Mouse (Mus musculus) erythroblast, embryonic 14.5 days (primary cell): ENCODE data around the gene Ccdc28a. TPM values are rescaled to one million over a fixed set of nuclear protein-coding genes. Genes with fewer than 3 reads are reported as not detected.

Source experiments
- H3K27me3 ChIP-seq: 2 replicates; pipeline ENCODE4 v1.6.1; 2012; ENCODE audit warnings: inconsistent platforms; ENCODE audit not compliant: control insufficient read depth
- H3K36me3 ChIP-seq: 2 replicates; pipeline ENCODE4 v1.6.1; 2012; ENCODE audit warnings: mild to moderate bottlenecking, inconsistent platforms; ENCODE audit not compliant: control insufficient read depth
- H3K4me1 ChIP-seq: 2 replicates; pipeline ENCODE4 v1.6.1; 2012; ENCODE audit warnings: inconsistent platforms; ENCODE audit not compliant: control insufficient read depth
- H3K4me3 ChIP-seq: replicated peaks from 2 replicates; pipeline ENCODE3; 2012; ENCODE audit warnings: moderate library complexity, mild to moderate bottlenecking, inconsistent platforms
- H3K9me3 ChIP-seq: 2 replicates; pipeline ENCODE4 v1.6.1; 2012; ENCODE audit warnings: low read length, inconsistent platforms, mixed read lengths; ENCODE audit not compliant: control insufficient read depth
- GATA1 ChIP-seq: IDR thresholded peaks from 2 replicates; pipeline ENCODE4 v1.6.1; 2012; ENCODE audit warnings: low read length, inconsistent platforms, mixed read lengths
- TAL1 ChIP-seq: IDR thresholded peaks from 3 replicates; pipeline ENCODE4 v1.6.1; 2012; ENCODE audit warnings: low read length, inconsistent platforms, mixed read lengths
- polyA plus RNA-seq: library from polyadenylated mRNA; stranded (reverse); fragments of >175 nt; gene quantifications from 2 replicates; pipeline ENCODE4 v1.2.3, GENCODE M21; 2012

Ccdc28a gene
- polyA plus RNA-seq, 1 experiment: 0.30 TPM

DNA sequence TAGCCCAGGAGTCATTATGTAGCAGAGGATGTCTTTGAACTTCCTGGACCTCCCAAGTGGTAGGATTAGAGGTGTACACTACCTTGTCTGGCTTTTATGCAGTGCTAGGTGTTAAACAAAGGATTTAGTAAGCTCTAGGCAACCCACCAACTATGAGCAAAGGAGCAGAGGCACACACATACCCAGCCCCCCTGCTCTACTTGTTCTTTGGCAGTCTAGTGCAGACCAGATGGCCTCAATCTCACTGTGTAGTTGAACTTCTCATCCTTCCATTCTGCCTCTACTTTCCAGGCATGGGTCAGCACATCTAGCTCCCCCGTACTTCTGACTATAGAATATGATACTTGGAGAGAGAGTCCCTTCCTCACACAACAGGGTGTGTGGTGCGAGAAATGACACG, 10.4 kb downstream of the Ccdc28a start:
- TF ChIP-seq GATA1 (no peak), TAL1 (no peak)
- H3K9me3 ChIP-seq: no peaks in the 10 kb centered on the region
- no peak overlapping the region for H3K4me3 ChIP-seq
- H3K36me3 ChIP-seq: peaks cover 4% of the 10 kb centered on the region; the same call in 1 of the 2 replicates
- H3K4me1 ChIP-seq: no peaks in the 10 kb centered on the region
- no peaks in the 10 kb centered on the region for H3K27me3 ChIP-seq

GRCm38 (mm10) chr10:18219351-18219750, 15.4 kb downstream of the Ccdc28a start:
- Histone ChIP-seq H3K27me3 (no peaks in the 10 kb centered on the region), H3K36me3 (no peaks in the 10 kb centered on the region; the same call in 1 of the 2 replicates), H3K4me1 (no peaks in the 10 kb centered on the region), H3K9me3 (no peaks in the 10 kb centered on the region), H3K4me3 (no peak overlapping the region)
- TF ChIP-seq TAL1: no peak
- TF ChIP-seq GATA1: no peak

DNA sequence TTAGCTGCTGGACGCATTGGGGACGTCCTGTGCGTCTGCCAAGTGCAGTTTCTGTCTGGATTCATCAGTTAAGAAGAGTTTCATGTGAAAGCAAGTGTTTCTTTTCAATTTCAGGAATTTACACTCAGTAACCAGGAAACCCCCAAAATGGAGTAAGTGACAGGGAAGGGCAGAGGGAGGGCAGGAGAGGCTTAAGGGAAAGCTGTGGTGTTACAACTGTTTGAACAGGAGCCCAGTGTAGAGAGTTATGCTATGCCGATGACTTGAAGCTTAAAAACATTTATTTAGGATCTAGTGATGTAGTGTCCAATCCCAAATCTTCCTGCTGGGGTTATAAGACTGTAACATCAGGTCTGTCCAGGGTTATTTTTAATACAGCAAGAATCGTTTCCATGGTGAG, 20.7 kb downstream of the Ccdc28a start:
- TF ChIP-seq TAL1 (no peak), GATA1 (no peak)
- H3K4me1 ChIP-seq: no peaks in the 10 kb centered on the region
- no peak overlapping the region for H3K4me3 ChIP-seq
- no peaks in the 10 kb centered on the region for H3K27me3 ChIP-seq
- H3K36me3 ChIP-seq: no peaks in the 10 kb centered on the region; the same call in 1 of the 2 replicates
- no peaks in the 10 kb centered on the region for H3K9me3 ChIP-seq

- H3K27me3 ChIP-seq: no peaks in the 10 kb centered on the region
- TF ChIP-seq GATA1 (no peak), TAL1 (no peak)
Measured at GRCm38 (mm10) chr10:18213373-18213772, 21.4 kb downstream of the Ccdc28a start.

DNA sequence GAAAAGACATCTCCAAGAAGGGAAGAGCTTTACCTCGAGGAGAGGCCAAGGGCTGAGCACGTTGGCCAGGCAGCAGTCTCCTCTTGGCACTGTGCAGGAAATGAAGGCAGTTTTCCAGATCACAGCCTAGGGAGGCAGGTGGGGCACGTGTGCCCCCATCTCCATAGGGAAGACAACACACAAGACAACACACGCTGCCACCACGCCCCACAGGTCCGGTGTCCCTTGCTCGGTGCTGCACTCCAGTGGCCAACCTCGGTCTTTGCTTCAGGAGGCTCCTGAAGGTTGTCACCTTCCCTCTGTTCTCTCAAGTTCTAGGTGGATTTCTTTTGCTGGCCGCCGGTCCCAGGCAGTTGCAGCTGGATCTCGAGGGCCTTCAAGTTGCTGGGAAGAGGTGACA, 24.1 kb downstream of the Ccdc28a start, which contains the start of gene Ect2l:
Gene Ect2l (minus strand): TSS at position 165 of the 400 bp plus-strand sequence.
- Histone ChIP-seq H3K36me3 (no peaks in the 10 kb centered on the region), H3K27me3 (no peaks in the 10 kb centered on the region), H3K9me3 (no peaks in the 10 kb centered on the region), H3K4me1 (no peaks in the 10 kb centered on the region), H3K4me3 (no peak within 1 kb of the TSS)
- TF ChIP-seq GATA1: no peak

More at GRCm38 (mm10) chr10:18213373-18213772, 21.4 kb downstream of the Ccdc28a start:
- Histone ChIP-seq H3K4me3 (no peak overlapping the region), H3K9me3 (no peaks in the 10 kb centered on the region), H3K4me1 (no peaks in the 10 kb centered on the region), H3K36me3 (no peaks in the 10 kb centered on the region; the same call in 1 of the 2 replicates)

DNA sequence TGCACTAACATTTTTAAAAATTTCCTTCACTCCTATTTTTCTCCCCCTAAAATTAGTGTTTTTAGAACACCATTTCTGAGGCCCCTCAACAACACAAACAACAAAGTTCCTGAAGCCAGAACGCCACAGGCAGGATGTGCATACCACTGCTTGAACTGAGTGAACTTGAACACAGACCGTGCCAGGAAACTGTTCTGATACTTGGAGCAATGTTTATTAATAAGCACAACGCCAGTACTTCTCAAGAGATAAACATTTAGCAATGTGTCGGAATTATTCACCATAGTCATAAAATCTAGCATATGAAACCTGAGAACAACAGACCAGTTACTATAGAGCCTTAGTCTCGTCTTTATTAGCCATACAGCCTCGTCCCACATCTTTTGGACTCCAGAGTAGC, 24.7 kb downstream of the Ccdc28a start:
- Histone ChIP-seq H3K27me3 (no peaks in the 10 kb centered on the region), H3K9me3 (no peaks in the 10 kb centered on the region), H3K36me3 (no peaks in the 10 kb centered on the region), H3K4me3 (no peak overlapping the region), H3K4me1 (no peaks in the 10 kb centered on the region)
- TF ChIP-seq GATA1: no peak
- TF ChIP-seq TAL1: no peak

- Histone ChIP-seq H3K9me3 (no peaks in the 10 kb centered on the region), H3K36me3 (no peaks in the 10 kb centered on the region), H3K4me3 (no peak overlapping the region), H3K4me1 (no peaks in the 10 kb centered on the region), H3K27me3 (no peaks in the 10 kb centered on the region)
- TF ChIP-seq GATA1 (no peak), TAL1 (no peak)
Measured at GRCm38 (mm10) chr10:18204067-18204466, 30.7 kb downstream of the Ccdc28a start.

GRCm38 (mm10) chr10:18202401-18202800, 32.4 kb downstream of the Ccdc28a start:
- Histone ChIP-seq H3K4me3 (no peak overlapping the region), H3K9me3 (no peaks in the 10 kb centered on the region), H3K4me1 (no peaks in the 10 kb centered on the region), H3K36me3 (no peaks in the 10 kb centered on the region), H3K27me3 (no peaks in the 10 kb centered on the region)
- no peak for TF ChIP-seq TAL1
- TF ChIP-seq GATA1: no peak

DNA sequence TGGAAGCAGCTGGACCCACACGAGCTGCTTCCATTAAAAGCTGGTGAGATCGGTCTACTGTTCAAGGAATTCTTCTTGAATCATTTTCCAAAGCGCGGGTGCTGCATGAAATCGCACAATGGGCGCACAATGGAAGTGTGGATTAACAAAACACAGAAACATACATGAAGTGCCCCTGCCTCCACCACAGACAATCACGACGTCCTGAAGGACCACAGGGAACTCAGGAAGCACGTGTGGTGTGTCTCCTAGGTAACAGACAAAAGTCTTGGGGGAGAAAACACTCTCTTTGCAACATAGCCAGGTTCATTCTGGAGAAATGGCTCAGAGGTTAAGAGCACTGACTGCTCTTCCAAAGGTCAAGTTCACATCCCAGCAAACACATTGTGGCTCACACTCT, 34.1 kb downstream of the Ccdc28a start:
- peaks cover 4% of the 10 kb centered on the region; the same call in 1 of the 2 replicates for H3K4me1 ChIP-seq
- no peaks in the 10 kb centered on the region for H3K9me3 ChIP-seq
- no peaks in the 10 kb centered on the region for H3K27me3 ChIP-seq
- H3K36me3 ChIP-seq: no peaks in the 10 kb centered on the region
- TF ChIP-seq TAL1: no peak
- TF ChIP-seq GATA1: no peak
- no peak overlapping the region for H3K4me3 ChIP-seq

DNA sequence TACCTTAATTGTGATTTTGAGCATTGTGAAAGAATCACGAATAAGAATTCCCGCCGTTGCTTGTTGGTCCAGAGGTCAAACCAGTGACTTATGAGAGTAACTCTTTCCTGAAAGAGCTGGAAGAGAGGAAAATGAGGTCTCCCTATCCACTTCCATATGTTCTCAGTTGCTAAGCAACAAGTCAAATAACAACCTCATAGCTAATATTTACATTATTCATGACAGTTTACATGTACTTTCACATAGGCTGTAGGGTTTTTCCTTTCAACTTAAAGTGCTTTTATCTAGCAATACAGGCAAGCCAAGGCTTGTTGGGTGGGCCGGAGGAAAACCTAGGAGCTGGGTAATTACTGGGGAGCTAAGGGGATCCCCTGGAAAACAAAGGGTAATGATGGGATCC, 34.9 kb downstream of the Ccdc28a start:
- Histone ChIP-seq H3K4me1 (peaks cover 4% of the 10 kb centered on the region; the same call in 1 of the 2 replicates), H3K9me3 (no peaks in the 10 kb centered on the region), H3K27me3 (no peaks in the 10 kb centered on the region), H3K4me3 (no peak overlapping the region), H3K36me3 (no peaks in the 10 kb centered on the region)
- TF ChIP-seq TAL1 (no peak), GATA1 (no peak)
